Mouse (Mus musculus): ENCODE data around the gene Chga. TPM values are rescaled to one million over a fixed set of nuclear protein-coding genes. Genes with fewer than 3 reads are reported as not detected.

Gene Chga
- polyA plus RNA-seq, 1 experiment from 2014 or later = 1.4 TPM

GRCm38 (mm10) chr12:102602255-102603041, 47.7 kb downstream of the Chga start:
- Histone ChIP-seq H3K27ac (ENCODE audit: low read length) (no peak overlapping the region), H3K4me3 (ENCODE audit: low read length) (no peak overlapping the region), H3K9ac (ENCODE audit: low read length) (no peak overlapping the region), H3K27me3 (ENCODE audit: control insufficient read depth, insufficient read depth, low read depth, low read length) (no peaks in the 10 kb centered on the region), H3K36me3 (ENCODE audit: control insufficient read depth, insufficient read depth, low read length) (no peaks in the 10 kb centered on the region), H3K4me2 (ENCODE audit: low read depth, low read length) (no peak overlapping the region), H3K4me1 (replicated peaks; ENCODE audit: control insufficient read depth, insufficient read depth, low read length) (peaks cover 2% of the 10 kb centered on the region; the same call in 1 of the 2 replicates), H3K9me3 (ENCODE audit: control insufficient read depth, low read length) (peaks cover 6% of the 10 kb centered on the region)
- no peak for ATAC-seq (ENCODE audit: low read depth)
- WGBS = 70% methylated on average over 9 of the region's 9 CpGs

GRCm38 (mm10) chr12:102605607-102606006, 50.8 kb downstream of the Chga start:
- WGBS = 80% methylated on average over 6 of the region's 6 CpGs
- Histone ChIP-seq H3K27ac (ENCODE audit: low read length) (no peak overlapping the region), H3K9ac (ENCODE audit: low read length) (no peak overlapping the region), H3K4me2 (ENCODE audit: low read depth, low read length) (no peak overlapping the region), H3K4me3 (ENCODE audit: low read length) (no peak overlapping the region), H3K9me3 (ENCODE audit: control insufficient read depth, low read length) (no peaks in the 10 kb centered on the region), H3K4me1 (replicated peaks; ENCODE audit: control insufficient read depth, insufficient read depth, low read length) (no peaks in the 10 kb centered on the region), H3K27me3 (ENCODE audit: control insufficient read depth, insufficient read depth, low read depth, low read length) (no peaks in the 10 kb centered on the region), H3K36me3 (ENCODE audit: control insufficient read depth, insufficient read depth, low read length) (no peaks in the 10 kb centered on the region)
- no peak for ATAC-seq (ENCODE audit: low read depth)

GRCm38 (mm10) chr12:102607066-102607465, 52.3 kb downstream of the Chga start:
- Histone ChIP-seq H3K4me3 (ENCODE audit: low read length) (no peak overlapping the region), H3K4me2 (ENCODE audit: low read depth, low read length) (no peak overlapping the region), H3K9me3 (ENCODE audit: control insufficient read depth, low read length) (no peaks in the 10 kb centered on the region), H3K9ac (ENCODE audit: low read length) (no peak overlapping the region), H3K4me1 (replicated peaks; ENCODE audit: control insufficient read depth, insufficient read depth, low read length) (no peaks in the 10 kb centered on the region), H3K27ac (ENCODE audit: low read length) (no peak overlapping the region), H3K36me3 (ENCODE audit: control insufficient read depth, insufficient read depth, low read length) (no peaks in the 10 kb centered on the region), H3K27me3 (ENCODE audit: control insufficient read depth, insufficient read depth, low read depth, low read length) (no peaks in the 10 kb centered on the region)
- WGBS = 72% methylated on average over 8 of the region's 8 CpGs
- ATAC-seq (ENCODE audit: low read depth) = no peak; the same call in 1 of the 2 replicates

- Histone ChIP-seq H3K4me2 (ENCODE audit: low read depth, low read length) (no peak overlapping the region), H3K9me3 (ENCODE audit: control insufficient read depth, low read length) (no peaks in the 10 kb centered on the region), H3K36me3 (ENCODE audit: control insufficient read depth, insufficient read depth, low read length) (no peaks in the 10 kb centered on the region), H3K27ac (ENCODE audit: low read length) (no peak overlapping the region), H3K4me1 (replicated peaks; ENCODE audit: control insufficient read depth, insufficient read depth, low read length) (no peaks in the 10 kb centered on the region), H3K27me3 (ENCODE audit: control insufficient read depth, insufficient read depth, low read depth, low read length) (no peaks in the 10 kb centered on the region), H3K9ac (ENCODE audit: low read length) (no peak overlapping the region), H3K4me3 (ENCODE audit: low read length) (no peak overlapping the region)
- 83% methylated on average over 11 of the region's 11 CpGs for WGBS
- ATAC-seq (ENCODE audit: low read depth) = no peak
These were observed 53.2 kb downstream of the Chga start for GRCm38 (mm10) chr12:102607808-102608517.

GRCm38 (mm10) chr12:102610927-102611326, 56.2 kb downstream of the Chga start:
- Histone ChIP-seq H3K4me2 (ENCODE audit: low read depth, low read length) (no peak overlapping the region), H3K9me3 (ENCODE audit: control insufficient read depth, low read length) (no peaks in the 10 kb centered on the region), H3K27ac (ENCODE audit: low read length) (no peak overlapping the region), H3K27me3 (ENCODE audit: control insufficient read depth, insufficient read depth, low read depth, low read length) (no peaks in the 10 kb centered on the region), H3K4me1 (replicated peaks; ENCODE audit: control insufficient read depth, insufficient read depth, low read length) (no peaks in the 10 kb centered on the region), H3K9ac (ENCODE audit: low read length) (no peak overlapping the region), H3K36me3 (ENCODE audit: control insufficient read depth, insufficient read depth, low read length) (no peaks in the 10 kb centered on the region), H3K4me3 (ENCODE audit: low read length) (no peak overlapping the region)
- 86% methylated on average over 8 of the region's 8 CpGs for WGBS
- ATAC-seq (ENCODE audit: low read depth) = no peak

- no peak overlapping the region for H3K27ac ChIP-seq (ENCODE audit: low read length)
- H3K9me3 ChIP-seq (ENCODE audit: control insufficient read depth, low read length) = no peaks in the 10 kb centered on the region
- ATAC-seq (ENCODE audit: low read depth) = no peak
- no peak overlapping the region for H3K4me3 ChIP-seq (ENCODE audit: low read length)
- no peak overlapping the region for H3K4me2 ChIP-seq (ENCODE audit: low read depth, low read length)
- no peaks in the 10 kb centered on the region for H3K27me3 ChIP-seq (ENCODE audit: control insufficient read depth, insufficient read depth, low read depth, low read length)
- no peaks in the 10 kb centered on the region for H3K4me1 ChIP-seq (replicated peaks; ENCODE audit: control insufficient read depth, insufficient read depth, low read length)
- WGBS = 94% methylated on average over 1 of the region's 1 CpGs
- H3K9ac ChIP-seq (ENCODE audit: low read length) = no peak overlapping the region
- no peaks in the 10 kb centered on the region for H3K36me3 ChIP-seq (ENCODE audit: control insufficient read depth, insufficient read depth, low read length)
These were observed 57.7 kb downstream of the Chga start for GRCm38 (mm10) chr12:102612431-102612830.

GRCm38 (mm10) chr12:102613411-102613810, 58.6 kb downstream of the Chga start:
- WGBS = 80% methylated on average over 4 of the region's 4 CpGs
- H3K4me2 ChIP-seq (ENCODE audit: low read depth, low read length) = no peak overlapping the region
- H3K9me3 ChIP-seq (ENCODE audit: control insufficient read depth, low read length) = no peaks in the 10 kb centered on the region
- H3K4me1 ChIP-seq (replicated peaks; ENCODE audit: control insufficient read depth, insufficient read depth, low read length) = no peaks in the 10 kb centered on the region
- no peak overlapping the region for H3K4me3 ChIP-seq (ENCODE audit: low read length)
- no peaks in the 10 kb centered on the region for H3K36me3 ChIP-seq (ENCODE audit: control insufficient read depth, insufficient read depth, low read length)
- H3K27ac ChIP-seq (ENCODE audit: low read length) = no peak overlapping the region
- no peak for ATAC-seq (ENCODE audit: low read depth)
- no peak overlapping the region for H3K9ac ChIP-seq (ENCODE audit: low read length)
- no peaks in the 10 kb centered on the region for H3K27me3 ChIP-seq (ENCODE audit: control insufficient read depth, insufficient read depth, low read depth, low read length)

Other genes starting within 250 kb of the Chga start
- gene Lgmn, start 115.2 kb upstream of the Chga start, polyA plus RNA-seq (2015; fragmentation: Nextera tagmentation; extraction: Ambion mirVana) = 139 and 142 TPM in 2 replicates
- gene Golga5, start 85.8 kb upstream of the Chga start, polyA plus RNA-seq (2015; fragmentation: Nextera tagmentation; extraction: Ambion mirVana) = 34.2 and 35.5 TPM in 2 replicates
- gene Itpk1, start 150.0 kb downstream of the Chga start, polyA plus RNA-seq (2015; fragmentation: Nextera tagmentation; extraction: Ambion mirVana) = 10.6 and 11.8 TPM in 2 replicates
- gene Moap1, start 188.7 kb downstream of the Chga start, polyA plus RNA-seq (2015; fragmentation: Nextera tagmentation; extraction: Ambion mirVana) = 22.0 and 24.4 TPM in 2 replicates
- gene Tmem251, start 188.8 kb downstream of the Chga start, polyA plus RNA-seq (2015; fragmentation: Nextera tagmentation; extraction: Ambion mirVana) = 7.4 and 8.0 TPM in 2 replicates
- not detected in 2 replicates for gene Gm28051, start 202.8 kb downstream of the Chga start, polyA plus RNA-seq (2015; fragmentation: Nextera tagmentation; extraction: Ambion mirVana)
- gene Gon7, start 202.8 kb downstream of the Chga start, polyA plus RNA-seq (2015; fragmentation: Nextera tagmentation; extraction: Ambion mirVana) = 26.4 and 26.9 TPM in 2 replicates
- gene Ubr7, start 203.0 kb downstream of the Chga start, polyA plus RNA-seq (2015; fragmentation: Nextera tagmentation; extraction: Ambion mirVana) = 40.7 and 41.1 TPM in 2 replicates
- gene Gm20604, start 203.7 kb downstream of the Chga start, polyA plus RNA-seq (2015; fragmentation: Nextera tagmentation; extraction: Ambion mirVana) = 22.8 and 26.5 TPM in 2 replicates